Mouse (Mus musculus): ENCODE data around the gene Lyst. TPM values are rescaled to one million over a fixed set of nuclear protein-coding genes. Genes with fewer than 3 reads are reported as not detected.

Gene Lyst
- total and polyA plus RNA-seq, 3 experiments = 2.0 to 6.8 (median 6.7) TPM

DNA sequence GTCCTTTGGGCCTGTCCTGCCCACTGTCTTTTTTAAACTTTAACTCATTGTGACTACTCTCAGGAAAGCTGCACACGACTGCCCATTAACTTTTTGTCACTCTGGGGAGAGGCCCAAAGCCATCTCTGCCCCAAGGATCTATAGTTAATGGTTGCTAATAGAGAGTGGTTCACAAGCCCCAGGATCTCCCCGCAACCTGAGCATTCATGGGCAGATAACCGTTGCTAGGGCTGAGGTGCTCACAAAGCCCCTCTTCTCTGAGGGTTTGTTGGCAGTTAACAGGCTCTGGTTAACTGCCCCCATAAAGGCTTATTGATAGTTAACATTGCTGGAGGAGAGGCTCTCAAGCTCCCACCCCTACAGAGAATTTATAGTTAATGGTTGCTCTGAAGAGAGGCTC lies 190.1 kb downstream of the Lyst start:
- no peak overlapping the region for H3K9ac ChIP-seq (ENCODE audit: low read depth, low read length)
- H3K27ac ChIP-seq = no peak overlapping the region
- H3K4me1 ChIP-seq (ENCODE audit: control insufficient read depth, insufficient read depth, low read length) = no peaks in the 10 kb centered on the region; the same call in 1 of the 2 replicates
- intact Hi-C loops (cut with DNase I) = no loop called here
- no peak for DNase-seq
- no peaks in the 10 kb centered on the region for H3K36me3 ChIP-seq (ENCODE audit: control insufficient read depth, insufficient read depth, low read length)
- no peaks in the 10 kb centered on the region for H3K79me2 ChIP-seq (replicated peaks; ENCODE audit: control insufficient read depth, insufficient read depth, low read length)
- TF ChIP-seq POLR2A (IDR thresholded peaks at IDR 0.05; ENCODE audit: insufficient read depth, low read depth, low read length) = no peak
- no peak for TF ChIP-seq EP300 (IDR thresholded peaks at IDR 0.05; ENCODE audit: insufficient read depth, low read depth, low read length)
- no peak for TF ChIP-seq CTCF (IDR thresholded peaks at IDR 0.05)
- H3K27me3 ChIP-seq (ENCODE audit: control insufficient read depth, insufficient read depth, low read length) = peaks cover 9% of the 10 kb centered on the region
- H3K4me3 ChIP-seq = no peak overlapping the region
- WGBS = 83% methylated on average over 3 of the region's 3 CpGs

- H3K27ac ChIP-seq = no peak overlapping the region
- 69% methylated on average over 4 of the region's 4 CpGs for whole genome bisulfite sequencing
Measured at GRCm38 (mm10) chr13:13781026-13781425, 190.8 kb downstream of the Lyst start.

DNA sequence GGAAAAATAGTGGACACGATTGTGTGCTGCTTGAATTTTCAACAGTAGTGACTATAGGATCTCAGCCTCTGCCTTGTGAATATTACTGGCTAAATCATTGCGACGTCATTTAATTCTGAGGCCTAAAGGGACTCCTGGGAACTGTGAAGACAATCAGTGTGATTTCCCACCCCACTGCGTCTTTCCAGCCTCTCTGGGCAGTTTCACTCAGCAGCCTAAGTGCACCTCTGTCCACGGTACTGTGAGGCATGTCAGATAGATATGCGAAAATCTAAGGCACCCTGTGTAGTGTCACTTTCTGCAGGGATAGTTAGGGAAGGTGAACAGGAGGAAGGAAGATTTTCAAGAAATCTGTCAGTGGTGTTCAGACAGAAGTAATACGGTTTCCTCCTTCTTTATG lies 193.1 kb downstream of the Lyst start:
- H3K27ac ChIP-seq = no peak overlapping the region
- H3K79me2 ChIP-seq (replicated peaks; ENCODE audit: control insufficient read depth, insufficient read depth, low read length) = no peaks in the 10 kb centered on the region
- TF ChIP-seq EP300 (IDR thresholded peaks at IDR 0.05; ENCODE audit: insufficient read depth, low read depth, low read length) (no peak), POLR2A (IDR thresholded peaks at IDR 0.05; ENCODE audit: insufficient read depth, low read depth, low read length) (no peak), CTCF (IDR thresholded peaks at IDR 0.05) (no peak)
- H3K36me3 ChIP-seq (ENCODE audit: control insufficient read depth, insufficient read depth, low read length) = no peaks in the 10 kb centered on the region
- no peak overlapping the region for H3K9ac ChIP-seq (ENCODE audit: low read depth, low read length)
- DNase-seq = no peak
- no peak overlapping the region for H3K4me3 ChIP-seq
- intact Hi-C loops (cut with DNase I) = no loop called here
- H3K4me1 ChIP-seq (ENCODE audit: control insufficient read depth, insufficient read depth, low read length) = no peaks in the 10 kb centered on the region; the same call in 1 of the 2 replicates
- 26% methylated on average over 7 of the region's 7 CpGs for WGBS
- H3K27me3 ChIP-seq (ENCODE audit: control insufficient read depth, insufficient read depth, low read length) = peaks cover 9% of the 10 kb centered on the region

More at GRCm38 (mm10) chr13:13781026-13781425, 190.8 kb downstream of the Lyst start:
- no peak for TF ChIP-seq POLR2A (IDR thresholded peaks at IDR 0.05; ENCODE audit: insufficient read depth, low read depth, low read length)
- Histone ChIP-seq H3K27me3 (ENCODE audit: control insufficient read depth, insufficient read depth, low read length) (peaks cover 9% of the 10 kb centered on the region), H3K4me3 (no peak overlapping the region), H3K36me3 (ENCODE audit: control insufficient read depth, insufficient read depth, low read length) (no peaks in the 10 kb centered on the region), H3K9ac (ENCODE audit: low read depth, low read length) (no peak overlapping the region), H3K79me2 (replicated peaks; ENCODE audit: control insufficient read depth, insufficient read depth, low read length) (no peaks in the 10 kb centered on the region), H3K4me1 (ENCODE audit: control insufficient read depth, insufficient read depth, low read length) (no peaks in the 10 kb centered on the region; the same call in 1 of the 2 replicates)
- no peak for DNase-seq
- intact Hi-C loops (cut with DNase I) = no loop called here

DNA sequence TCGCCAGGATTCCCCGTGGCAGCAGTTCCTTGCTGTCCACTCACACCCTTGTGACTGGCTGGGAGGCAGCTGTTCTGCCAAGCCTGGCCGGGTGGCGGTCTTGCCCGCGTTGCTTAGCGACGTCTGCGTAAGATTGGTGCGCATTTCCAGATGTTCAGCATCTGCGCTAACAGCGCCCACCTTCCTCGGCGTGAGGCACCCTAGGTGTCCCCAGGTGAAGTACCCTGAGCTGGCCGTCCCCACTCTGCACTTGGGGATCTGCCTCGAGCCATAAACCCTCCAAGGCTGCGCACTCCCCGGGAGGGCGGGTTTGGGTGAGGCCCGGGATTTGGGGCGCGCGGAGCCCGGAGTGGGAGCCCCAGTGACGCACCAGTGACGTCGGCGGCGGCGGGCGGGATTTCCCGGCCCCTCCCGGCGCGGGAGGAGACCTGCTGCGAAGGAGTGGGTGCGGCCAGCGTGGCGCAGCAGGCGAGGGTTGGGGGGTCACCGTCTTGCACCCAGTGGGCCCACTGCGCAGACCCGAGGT lies 193.8 kb downstream of the Lyst start, which contains the start of gene Gng4:
Gene Gng4, plus strand, starts transcription at position 166 of the 526 bp plus-strand sequence.
- Histone ChIP-seq H3K4me3 (peak within 1 kb of the TSS; percentile 47), H3K4me1 (ENCODE audit: control insufficient read depth, insufficient read depth, low read length) (no peaks in the 10 kb centered on the region; the same call in 1 of the 2 replicates), H3K27ac (no peak within 1 kb of the TSS), H3K79me2 (replicated peaks; ENCODE audit: control insufficient read depth, insufficient read depth, low read length) (no peaks in the 10 kb centered on the region), H3K27me3 (ENCODE audit: control insufficient read depth, insufficient read depth, low read length) (peaks cover 9% of the 10 kb centered on the region), H3K36me3 (ENCODE audit: control insufficient read depth, insufficient read depth, low read length) (no peaks in the 10 kb centered on the region), H3K9ac (ENCODE audit: low read depth, low read length) (no peak within 1 kb of the TSS)
- intact Hi-C loops (cut with DNase I) = no loop called here
- WGBS = 1% methylated on average over 43 of the region's 43 CpGs
- peak; percentile 38 to 49 for DNase-seq
- TF ChIP-seq POLR2A (IDR thresholded peaks at IDR 0.05; ENCODE audit: insufficient read depth, low read depth, low read length) = no peak

- no peaks in the 10 kb centered on the region; the same call in 1 of the 2 replicates for H3K4me1 ChIP-seq (ENCODE audit: control insufficient read depth, insufficient read depth, low read length)
- TF ChIP-seq POLR2A (IDR thresholded peaks at IDR 0.05; ENCODE audit: insufficient read depth, low read depth, low read length) (no peak), CTCF (IDR thresholded peaks at IDR 0.05) (no peak), EP300 (IDR thresholded peaks at IDR 0.05; ENCODE audit: insufficient read depth, low read depth, low read length) (no peak)
- no peak overlapping the region for H3K9ac ChIP-seq (ENCODE audit: low read depth, low read length)
- 1% methylated on average over 59 of the region's 59 CpGs for WGBS
- no peak overlapping the region for H3K27ac ChIP-seq
- no peaks in the 10 kb centered on the region for H3K79me2 ChIP-seq (replicated peaks; ENCODE audit: control insufficient read depth, insufficient read depth, low read length)
- intact Hi-C loops (cut with DNase I) = no loop called here
- H3K4me3 ChIP-seq = peak overlapping the region; percentile 47
- DNase-seq = no peak
- peaks cover 9% of the 10 kb centered on the region for H3K27me3 ChIP-seq (ENCODE audit: control insufficient read depth, insufficient read depth, low read length)
- H3K36me3 ChIP-seq (ENCODE audit: control insufficient read depth, insufficient read depth, low read length) = no peaks in the 10 kb centered on the region
Measured at GRCm38 (mm10) chr13:13784420-13784936, 194.3 kb downstream of the Lyst start.

- Histone ChIP-seq H3K36me3 (ENCODE audit: control insufficient read depth, insufficient read depth, low read length) (no peaks in the 10 kb centered on the region), H3K4me3 (no peak overlapping the region), H3K27ac (no peak overlapping the region), H3K9ac (ENCODE audit: low read depth, low read length) (no peak overlapping the region), H3K4me1 (ENCODE audit: control insufficient read depth, insufficient read depth, low read length) (no peaks in the 10 kb centered on the region; the same call in 1 of the 2 replicates), H3K79me2 (replicated peaks; ENCODE audit: control insufficient read depth, insufficient read depth, low read length) (no peaks in the 10 kb centered on the region), H3K27me3 (ENCODE audit: control insufficient read depth, insufficient read depth, low read length) (peaks cover 9% of the 10 kb centered on the region)
- no peak for DNase-seq
- TF ChIP-seq POLR2A (IDR thresholded peaks at IDR 0.05; ENCODE audit: insufficient read depth, low read depth, low read length) (no peak), EP300 (IDR thresholded peaks at IDR 0.05; ENCODE audit: insufficient read depth, low read depth, low read length) (no peak), CTCF (IDR thresholded peaks at IDR 0.05) (no peak)
- intact Hi-C loops (cut with DNase I) = no loop called here
- 1% methylated on average over 30 of the region's 30 CpGs for WGBS
Measured at GRCm38 (mm10) chr13:13784981-13785783, 195.0 kb downstream of the Lyst start.

All from heart, adult 2 months (tissue).